Mouse (Mus musculus) kidney, adult 11 months (tissue): ENCODE data around the gene Bub1b.
"Not testable (repeated sequence)": the region's sequence is repeated elsewhere in the genome, so short reads cannot be mapped to it uniquely, and the experiment has no call there.

Experiments used
- DNase-seq: peaks from one replicate; pipeline ENCODE4 v3.0.0; 2022

The Bub1b gene

DNA sequence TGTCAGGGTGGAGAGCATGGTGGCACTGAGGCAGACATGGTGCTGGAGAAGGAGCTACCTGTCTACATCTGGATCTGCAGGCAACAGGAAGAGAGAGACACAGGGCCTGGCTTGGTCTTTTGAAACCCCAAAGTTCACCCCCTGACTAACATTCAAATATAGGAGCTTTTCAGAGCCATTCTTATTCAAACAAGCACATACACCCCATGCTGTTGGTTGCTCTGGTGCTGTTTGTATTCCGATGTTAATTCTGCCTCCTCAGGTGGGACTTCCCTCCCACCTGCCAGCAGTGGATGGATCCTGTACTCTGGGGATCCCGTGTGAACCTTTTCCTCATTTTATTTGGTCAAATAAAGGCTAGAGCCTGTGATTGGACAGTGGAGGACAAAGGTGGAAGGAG lies 22.1 kb downstream of the Bub1b start:
- no peak for DNase-seq

DNA sequence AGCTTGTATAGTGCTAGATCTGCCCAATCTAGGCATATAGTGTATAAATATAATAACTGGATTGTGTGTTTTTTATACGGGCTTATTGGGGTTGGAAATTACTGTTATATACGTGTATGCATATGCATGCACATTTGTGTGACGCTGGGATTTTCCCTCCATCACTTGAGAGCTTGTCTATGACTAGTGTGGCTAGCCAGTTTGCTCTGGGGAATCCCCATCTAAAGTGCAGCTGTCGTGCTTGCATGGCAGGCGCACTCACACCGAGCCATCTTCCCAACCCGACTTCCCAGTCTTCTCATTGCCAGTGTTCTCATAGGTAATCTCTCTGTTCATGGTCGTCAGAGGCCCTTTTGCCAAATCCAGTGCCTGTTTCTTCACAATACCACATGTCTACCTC lies 22.6 kb downstream of the Bub1b start:
- DNase-seq = no peak

DNA sequence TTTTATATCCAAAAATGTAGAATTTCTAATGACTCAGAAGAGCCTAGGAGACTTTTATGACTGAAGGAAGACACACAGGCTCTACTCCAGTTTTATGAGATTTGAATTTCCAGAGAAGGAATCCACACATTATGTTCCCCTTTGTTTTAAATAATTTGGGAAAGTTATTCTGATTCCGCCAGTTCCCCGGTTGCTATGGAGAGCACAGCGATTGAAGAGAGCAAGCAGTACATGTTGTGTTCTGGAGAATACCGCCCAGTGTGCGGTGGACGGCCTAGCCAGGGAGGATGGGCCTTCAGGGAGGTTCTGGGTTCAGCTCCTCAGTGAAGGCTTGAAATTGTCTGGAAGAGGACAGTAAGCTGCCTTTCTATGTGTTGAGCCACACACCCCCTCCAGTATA lies 31.3 kb downstream of the Bub1b start:
- no peak for DNase-seq

DNA sequence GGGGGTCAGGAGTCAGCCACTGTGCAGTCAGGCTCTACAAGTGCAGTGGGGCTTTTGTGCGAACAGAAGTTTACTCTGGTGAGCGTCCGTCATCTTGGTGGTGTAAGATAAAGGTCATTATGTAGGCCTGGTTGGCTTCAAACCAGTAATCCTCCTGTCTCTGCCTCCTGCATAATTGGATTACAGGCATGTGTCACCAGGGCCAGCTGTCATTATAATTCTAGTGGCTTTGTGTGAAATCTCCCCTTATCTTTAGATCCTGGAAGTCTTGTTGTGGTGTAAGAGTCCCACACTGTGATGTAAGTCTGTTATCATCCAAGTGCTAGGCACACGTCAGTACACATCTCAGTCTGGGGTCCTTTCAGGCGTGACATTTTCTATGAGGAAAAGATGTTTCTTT lies 35.4 kb downstream of the Bub1b start:
- DNase-seq = no peak

DNA sequence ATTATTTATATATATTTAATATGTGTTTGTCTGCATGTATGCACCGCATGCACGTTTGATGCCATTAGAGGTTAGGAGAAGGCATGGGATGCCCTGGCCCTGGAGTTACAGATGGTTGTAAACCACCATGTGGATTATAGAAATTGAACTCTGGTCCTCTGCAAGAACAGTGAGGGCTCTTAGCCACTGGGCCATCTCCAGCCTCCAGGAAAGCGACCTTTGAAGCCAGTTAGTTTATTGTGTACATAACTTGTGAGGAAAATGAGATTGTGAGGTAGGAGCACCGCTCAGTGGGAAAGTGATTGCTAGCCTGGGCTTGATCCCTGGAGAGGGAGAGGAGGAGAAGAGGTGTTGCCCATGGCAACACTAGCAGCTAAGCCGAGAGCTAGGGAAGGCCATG lies 39.2 kb downstream of the Bub1b start:
- no peak for DNase-seq

DNA sequence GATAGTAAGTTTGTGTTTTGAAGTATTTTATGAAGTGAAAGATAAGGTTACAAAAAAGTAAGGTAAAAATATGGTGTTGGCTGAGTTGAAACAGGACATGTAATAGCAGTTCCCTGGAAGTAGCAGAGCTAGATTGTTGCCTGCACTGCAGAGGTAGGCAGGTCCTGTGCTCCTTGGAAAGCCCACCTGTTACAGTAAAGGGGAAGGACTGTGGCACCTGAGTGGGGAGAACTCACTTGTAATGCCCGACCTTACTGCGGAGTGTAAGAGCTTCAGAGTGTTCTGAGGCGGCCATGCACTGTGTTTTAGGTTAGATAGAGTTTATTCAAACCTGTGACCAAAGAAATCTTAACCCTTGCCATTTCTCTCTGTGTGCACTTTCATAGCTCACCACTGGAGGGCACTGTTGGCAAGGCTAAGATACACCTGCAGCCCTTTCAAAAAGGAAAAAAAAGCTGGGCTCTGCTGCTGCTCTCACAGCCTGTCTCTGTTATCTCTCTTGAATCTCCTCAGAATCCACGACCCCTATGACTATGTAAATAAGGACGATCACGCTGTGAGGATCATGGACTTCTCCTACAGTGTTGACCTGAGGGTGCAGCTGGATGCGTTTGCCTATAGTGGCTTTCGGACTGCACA lies 40.0 kb downstream of the Bub1b start:
- peak; percentile 35 for DNase-seq

DNA sequence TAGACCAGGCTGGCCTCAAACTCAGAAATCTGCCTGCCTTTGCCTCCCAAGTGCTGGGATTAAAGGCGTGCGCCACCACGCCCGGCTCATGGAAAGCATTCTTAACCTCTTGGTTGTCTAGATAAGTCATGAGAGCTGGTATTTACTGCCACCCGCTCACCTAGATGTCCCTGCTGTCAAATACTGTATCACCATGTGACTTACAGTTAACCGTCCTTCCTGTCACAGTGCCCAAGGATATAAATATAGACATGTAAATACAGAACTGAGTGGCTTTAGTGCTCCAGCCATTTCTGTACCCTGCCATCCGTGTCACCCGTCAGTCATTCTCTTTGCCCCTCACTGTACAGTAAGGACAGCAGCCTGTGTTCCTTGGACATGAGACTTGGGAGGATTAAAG lies 40.7 kb downstream of the Bub1b start:
- no peak for DNase-seq

DNA sequence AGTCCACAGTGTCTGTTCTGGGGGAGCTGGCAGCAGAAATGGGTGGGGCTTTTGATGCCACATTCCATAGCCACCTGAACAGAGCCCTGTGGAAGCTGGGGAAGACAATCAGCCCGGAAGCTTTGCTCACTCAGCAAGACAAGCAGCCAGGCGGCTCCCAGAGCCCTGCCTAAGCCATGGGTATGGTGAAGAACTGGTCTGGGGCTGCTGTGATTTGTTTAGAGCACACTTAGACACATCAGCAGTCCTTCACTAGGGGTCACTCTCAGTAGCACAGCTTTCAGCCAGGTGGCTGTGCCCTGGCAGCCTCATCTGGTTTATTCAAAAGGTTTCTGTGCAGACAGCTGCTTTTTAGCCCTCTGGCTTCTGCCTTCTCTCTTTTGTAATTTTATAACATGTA lies 43.1 kb downstream of the Bub1b start:
- peak; percentile 44 for DNase-seq

DNA sequence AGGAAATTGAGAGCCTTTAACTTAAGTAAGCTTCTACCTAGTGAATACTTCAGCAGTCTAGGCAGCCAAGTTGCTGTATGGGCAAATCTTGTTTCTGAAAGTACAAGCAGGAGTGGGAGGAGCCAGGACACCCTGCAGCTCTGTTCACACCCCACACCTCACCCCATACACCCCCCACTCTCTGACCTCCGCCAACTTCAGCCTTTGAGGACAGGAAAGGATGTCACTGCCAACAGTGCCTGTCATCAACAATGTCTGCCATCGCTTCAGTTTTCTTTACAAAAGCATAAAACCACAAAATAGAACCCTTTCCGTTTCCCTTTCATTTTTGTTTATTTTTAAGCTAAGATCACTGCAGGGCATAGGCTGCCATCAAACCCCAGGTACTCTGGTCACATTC lies 44.4 kb downstream of the Bub1b start:
- no peak for DNase-seq

DNA sequence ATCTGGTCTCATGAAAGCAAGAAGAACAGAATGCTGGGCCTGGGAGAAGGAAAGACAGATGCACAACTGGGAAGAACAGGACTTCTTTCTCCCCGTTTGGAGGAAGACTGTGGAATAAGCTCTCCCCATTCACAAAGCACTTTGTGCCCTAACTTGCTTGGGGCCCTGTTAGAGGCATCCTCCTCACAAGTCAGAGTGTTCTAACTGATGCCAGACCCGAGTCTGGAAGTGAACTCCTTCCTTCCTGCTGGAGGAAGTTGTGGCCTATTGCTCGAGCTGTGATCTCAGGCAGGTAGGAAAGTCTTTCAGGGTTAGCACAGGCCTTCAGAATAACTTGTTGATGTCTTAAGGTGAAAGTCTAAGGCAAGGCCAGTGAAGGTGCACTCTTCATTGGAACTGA lies 44.9 kb downstream of the Bub1b start:
- no peak for DNase-seq

DNA sequence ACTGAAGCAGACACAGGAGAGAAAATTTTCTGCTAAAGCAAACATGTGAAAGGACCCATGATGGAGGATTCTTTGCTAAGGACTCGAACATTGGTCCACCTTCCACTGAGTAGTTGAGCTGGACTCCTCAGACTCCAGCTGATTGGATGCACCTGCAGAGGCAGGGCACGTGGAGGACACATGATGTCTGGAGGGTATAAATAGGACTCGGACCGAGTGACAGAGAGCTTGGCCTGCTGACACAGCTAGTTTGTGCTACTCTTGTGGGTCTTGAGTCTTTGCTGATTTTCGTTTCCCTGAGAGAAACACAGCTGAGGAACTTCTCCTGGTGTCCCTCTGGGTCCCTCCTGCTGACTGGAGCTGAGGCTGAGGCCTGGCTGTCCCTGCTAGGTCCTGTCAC lies 48.7 kb downstream of the Bub1b start:
- no peak for DNase-seq

DNA sequence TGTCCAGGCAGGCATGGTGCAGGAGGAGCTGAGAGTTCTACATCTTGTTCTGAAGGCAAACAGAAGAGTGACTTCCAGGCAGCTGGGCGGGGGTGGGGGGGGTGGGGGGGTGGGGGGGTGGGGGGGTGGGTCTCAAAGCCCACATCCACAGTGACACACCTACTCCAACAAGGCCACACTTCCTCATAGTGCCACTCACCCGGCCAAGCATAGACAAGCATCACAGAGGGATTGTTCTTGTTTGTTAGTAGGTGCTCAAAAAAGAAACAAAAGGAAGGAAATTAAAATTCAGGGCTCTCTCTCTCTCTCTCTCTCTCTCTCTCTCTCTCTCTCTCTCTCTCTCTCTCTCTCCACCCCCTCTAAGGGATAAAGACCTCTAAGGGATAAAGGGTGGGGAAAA lies 52.7 kb downstream of the Bub1b start:
- DNase-seq = not testable (repeated sequence)

DNA sequence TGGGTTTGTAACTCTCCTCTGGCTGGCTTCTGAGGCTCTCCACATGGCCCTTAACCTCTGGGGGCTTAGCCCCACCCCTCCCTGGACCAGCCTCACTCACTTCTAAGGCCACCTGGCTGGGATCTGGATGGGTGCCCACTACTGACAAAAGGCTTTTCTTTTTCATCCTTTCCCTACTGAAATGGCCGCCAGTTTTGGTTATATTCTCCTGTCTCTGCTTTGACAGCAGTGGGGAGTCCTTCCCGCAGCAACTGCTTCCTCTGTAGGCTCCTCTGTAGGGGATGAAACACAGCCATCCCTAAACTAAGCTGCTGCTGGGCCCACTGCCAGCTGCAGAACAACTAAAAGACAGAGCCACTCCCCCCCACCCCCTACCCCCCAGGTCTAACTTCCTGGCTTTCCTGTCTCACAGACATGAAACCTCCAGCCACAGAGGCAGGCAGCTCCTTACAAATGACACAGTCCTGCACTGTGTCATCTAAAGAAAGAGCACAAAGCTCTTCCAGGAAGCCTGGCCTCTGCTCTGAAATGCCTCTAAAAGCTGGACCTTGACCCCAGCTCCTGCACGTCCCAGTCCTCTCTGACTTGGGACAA lies 58.8 kb downstream of the Bub1b start:
- no peak for DNase-seq

DNA sequence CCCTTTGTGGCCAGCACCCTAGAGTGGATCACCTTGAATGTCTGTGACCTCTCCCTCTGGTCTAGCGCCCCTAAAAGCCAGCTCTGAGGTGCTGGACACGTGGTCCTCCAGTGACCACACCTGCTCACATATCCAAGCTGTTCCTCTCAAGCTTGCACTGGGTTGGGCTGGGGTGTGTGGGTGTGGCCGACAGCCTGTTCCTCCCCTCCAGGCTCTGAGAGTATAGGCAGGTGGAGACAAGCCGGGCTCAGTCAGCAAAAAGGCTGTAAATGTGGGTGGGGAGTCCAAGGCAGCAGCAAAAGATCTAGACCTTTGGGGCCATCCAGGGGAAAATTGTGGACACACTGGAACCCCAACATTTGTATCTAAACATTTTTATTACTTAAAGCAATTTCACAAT lies 60.4 kb downstream of the Bub1b start:
- DNase-seq = no peak

DNA sequence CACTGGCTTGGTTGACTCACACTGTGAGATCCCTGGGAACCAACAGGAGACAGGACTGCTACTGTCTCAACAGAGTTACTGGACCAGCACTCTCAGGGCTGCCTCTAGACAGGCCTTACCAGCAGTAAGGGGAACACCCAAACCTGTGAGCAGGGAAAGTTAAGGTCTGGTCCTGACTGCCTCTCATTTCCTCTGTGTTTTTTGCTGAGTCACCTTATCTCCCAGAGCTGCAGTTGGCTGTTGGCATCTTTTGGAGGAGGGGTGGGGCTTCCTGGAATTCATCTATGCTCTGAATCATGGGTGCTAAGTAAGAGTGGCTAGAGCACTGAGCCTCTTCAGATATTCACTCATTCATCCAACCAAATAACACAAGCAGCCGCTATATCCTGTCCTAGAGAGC lies 61.1 kb downstream of the Bub1b start:
- DNase-seq = no peak

DNA sequence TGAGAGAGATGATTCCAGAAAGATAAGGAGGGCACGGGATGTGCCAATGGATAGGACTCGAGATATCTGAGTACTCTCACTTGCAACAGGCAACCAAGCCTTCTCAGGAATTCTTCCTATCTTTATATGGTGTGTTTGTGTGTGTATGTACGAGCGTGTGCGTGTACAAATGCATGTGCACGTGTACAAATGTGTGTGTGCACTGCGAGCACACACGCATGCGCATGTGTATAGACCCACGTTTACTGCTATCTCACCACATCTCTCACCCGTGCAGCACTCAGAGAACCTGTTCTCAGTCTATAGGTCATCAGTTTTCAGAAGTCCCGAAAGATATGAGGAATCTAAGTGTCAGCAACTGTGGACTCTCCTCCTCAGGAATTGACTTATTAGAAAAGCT lies 61.5 kb downstream of the Bub1b start:
- no peak for DNase-seq

DNA sequence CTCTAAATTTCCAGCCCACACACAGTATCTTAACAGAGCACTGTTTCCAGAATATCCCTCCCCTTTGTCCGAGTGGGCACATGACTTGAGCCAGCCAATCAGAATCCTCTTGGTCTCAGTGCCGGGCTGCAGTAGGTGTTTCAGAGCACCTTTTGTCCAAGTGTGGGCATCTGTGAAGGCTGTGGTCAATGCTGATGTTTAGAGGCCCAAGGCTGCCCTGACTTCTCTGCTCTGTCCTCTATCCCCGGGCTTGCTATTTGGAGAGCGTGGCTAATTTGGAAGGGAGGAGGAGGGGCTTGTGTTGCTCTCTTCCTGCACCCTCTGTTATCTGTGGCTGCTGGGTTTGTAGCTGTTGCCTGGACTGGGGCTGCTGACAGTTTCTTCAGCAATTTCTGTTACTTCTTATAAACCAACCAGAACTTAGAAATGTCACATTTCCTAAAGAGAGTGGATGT lies 62.0 kb downstream of the Bub1b start:
- DNase-seq = no peak

DNA sequence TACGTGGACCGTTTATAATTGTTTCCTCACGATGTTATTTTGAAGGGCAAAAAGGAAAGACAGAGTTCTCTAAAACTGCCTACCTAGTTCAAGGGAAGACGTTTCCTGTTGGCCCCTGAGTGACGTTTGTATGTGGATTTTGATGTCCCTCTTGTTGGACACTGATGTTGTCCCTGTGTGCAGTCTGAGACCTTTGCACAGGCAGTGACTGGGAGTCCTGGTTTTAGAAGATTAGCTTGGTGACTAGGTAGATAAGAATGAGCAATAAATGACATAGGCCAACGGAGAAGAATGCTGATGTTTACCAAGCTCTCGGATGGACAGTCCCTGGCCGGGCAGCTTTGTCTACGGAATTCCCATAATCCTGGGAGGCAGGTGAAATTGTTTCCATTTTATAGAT lies 63.9 kb downstream of the Bub1b start:
- DNase-seq = no peak

DNA sequence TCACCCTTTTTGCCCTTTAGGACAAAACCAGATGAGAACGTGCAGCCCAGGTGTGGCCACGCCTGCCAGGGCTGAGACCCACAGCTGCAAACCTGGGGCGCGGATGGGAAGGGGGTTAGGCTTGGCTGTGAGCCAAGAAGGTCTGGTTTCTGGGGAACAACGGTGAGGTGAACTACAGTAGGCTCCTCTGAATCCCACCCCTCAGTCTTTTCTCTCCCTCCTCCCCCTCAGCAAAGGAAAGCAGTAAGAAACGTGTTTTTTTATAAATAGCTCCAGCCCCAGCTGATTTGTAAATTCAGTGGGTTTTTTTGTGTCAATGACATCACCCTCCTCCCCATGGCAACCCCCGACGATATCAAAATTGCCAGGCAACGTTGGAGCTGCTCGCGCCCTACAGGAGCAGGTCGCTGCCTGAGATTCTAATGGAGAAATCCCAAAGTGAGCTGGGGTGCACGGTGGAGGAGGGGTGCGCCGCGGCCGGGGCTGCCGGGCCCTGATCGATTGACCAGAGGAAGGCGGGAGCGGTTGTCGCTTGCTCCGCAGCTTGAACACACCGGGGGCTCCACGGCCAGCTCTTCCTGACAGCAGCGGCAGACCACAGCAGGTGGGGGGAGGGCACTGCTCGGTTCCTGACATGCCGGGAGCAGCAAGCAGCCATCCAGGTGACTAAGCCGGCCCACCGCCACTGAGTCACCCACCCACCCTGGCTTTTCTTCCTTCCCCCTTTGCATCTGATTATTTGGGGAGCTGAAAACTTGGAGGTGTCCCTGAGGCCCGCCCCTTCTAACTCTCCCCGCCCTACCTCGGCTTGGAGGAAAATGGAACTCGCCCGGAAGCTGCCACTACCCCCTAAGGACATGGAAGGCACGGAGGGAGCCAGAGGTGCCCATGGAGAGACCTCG lies 65.1 kb downstream of the Bub1b start, which contains the start of gene Pak6:
Gene Pak6, plus strand, starts transcription at position 402 of the 902 bp plus-strand sequence.
- no peak for DNase-seq

DNA sequence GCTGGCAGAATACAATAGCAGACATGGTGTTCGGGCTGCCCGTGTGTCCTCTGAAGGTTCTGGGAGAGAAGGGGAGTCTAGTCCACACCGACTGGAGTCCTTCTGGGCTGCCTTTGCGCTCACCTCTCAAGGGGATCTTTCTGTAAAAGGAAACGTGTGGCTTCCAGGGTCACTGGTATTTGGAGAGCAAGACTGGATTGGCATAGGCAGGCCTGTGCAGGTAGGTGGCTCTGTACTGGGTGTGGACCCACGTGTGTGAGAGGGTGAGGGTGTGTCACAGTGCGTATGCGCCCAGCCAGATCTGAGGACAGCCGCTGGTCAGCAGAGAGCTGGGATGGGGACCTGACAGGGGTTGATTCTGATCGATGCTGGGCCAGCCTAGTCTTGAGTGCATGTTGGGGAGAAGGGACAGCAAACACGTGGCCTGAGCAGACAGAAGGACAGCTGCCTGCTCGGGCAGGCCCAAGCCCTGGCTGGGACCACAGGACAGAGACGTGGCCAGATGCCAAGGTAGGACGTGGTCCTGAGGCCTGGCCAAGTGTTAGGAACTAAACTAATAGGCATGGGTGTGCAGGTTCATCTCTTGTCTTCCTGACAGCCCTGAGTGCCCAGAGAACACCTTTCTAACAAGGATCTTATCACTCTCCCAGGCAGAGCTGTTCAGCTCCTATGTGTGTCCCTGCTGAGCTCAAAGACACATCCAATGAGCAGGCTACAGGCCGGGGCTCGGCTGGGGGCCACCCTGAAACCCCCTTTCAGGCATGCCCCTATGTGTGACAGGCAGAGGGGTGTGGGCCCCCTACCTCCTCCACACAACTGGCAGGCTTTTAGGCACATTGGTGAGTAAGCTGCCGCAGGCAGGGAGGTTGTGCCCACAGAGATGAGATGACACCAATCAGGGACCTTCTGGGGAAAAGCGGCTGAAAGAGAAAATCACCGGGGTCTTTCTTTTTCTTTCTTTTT lies 66.1 kb downstream of the Bub1b start:
- DNase-seq = peak; percentile 67

DNA sequence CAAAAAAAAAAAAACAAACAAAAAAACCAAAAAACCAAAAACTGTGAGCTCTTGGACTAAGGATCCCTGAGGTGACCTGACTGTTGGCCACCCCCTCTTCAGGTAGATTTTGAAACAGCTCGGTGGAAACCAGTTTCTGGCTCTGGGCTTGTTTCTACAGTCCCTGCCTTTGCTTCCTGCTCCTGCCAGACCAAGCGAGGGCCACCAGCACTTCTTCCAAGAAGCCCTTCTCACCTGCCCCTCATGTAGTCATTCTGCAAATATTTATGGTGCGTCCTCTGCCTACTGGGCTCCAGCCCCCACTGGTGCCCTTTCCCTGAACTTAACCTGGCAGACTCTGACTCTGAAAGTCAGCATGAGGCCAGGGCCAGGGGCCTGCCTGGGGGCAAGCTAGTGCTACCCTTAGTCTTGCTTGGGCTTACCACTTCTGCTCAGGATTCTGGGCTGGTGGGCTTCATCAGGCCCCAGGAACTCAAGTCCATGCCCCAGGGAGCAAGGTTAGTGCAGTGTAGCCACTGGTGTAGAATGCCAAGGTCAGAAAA lies 67.0 kb downstream of the Bub1b start:
- DNase-seq = peak; percentile 62

DNA sequence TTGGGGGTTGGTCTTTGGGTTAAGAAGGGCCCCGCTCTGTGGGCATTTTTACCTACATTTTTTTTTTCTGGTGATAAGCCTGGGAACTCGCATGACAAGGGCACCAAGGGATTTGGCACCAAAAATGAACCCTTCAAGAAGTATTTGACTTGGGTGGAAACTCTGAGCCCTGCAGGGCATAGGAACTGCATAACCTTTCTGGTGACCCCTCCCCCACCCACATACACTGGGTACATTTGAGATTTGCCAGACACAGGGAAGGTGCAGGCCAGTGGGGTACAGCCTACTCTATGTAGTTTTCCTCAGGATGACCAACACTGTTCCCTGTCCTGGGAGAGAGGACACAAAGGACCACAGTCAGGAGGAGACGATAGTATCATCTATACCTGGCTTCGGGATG lies 67.6 kb downstream of the Bub1b start:
- DNase-seq = no peak

DNA sequence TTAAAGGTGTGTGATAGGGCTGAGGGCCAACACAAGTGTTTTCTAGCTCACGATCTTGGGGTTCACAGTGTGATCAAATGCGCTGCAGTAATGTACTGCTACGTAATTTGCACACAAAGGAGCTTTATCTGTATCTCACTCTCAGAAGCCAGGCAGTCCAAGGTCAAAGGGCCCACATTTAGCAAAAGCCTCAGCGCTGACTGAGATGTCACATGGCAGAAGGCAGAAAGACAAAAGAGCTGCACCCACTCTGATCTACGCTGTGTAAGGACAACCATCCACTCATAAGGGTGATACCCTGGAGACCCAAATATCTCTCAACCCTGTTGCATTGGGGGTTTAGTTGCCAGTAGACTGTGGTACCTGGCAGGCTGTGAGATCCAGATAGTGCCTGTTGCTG lies 69.2 kb downstream of the Bub1b start:
- DNase-seq = no peak
